Mouse (Mus musculus) gastrocnemius, postnatal 10 days (tissue): Measurements from ENCODE around the gene Nrg3. TPM values are rescaled to one million over a fixed set of nuclear protein-coding genes. Genes with fewer than 3 reads are reported as not detected.
"Not testable (repeated sequence)": the region's sequence is repeated elsewhere in the genome, so short reads cannot be mapped to it uniquely, and the experiment has no call there.

ENCODE experiments used
- DNase-seq: peaks from one replicate; pipeline ENCODE4 v3.0.0; 2021; ENCODE audit warnings: mixed read lengths
- total RNA-seq, 2 experiments: library from RNA; stranded (reverse); gene quantifications; 2 replicates each; pipeline ENCODE4 v1.2.3; 2021

Gene Nrg3
- total RNA-seq, 2 experiments from 2014 or later: 0.14 to 0.20 TPM

- no peak for DNase-seq
These were observed 875.2 kb downstream of the Nrg3 start for GRCm38 (mm10) chr14:38597735-38598134.

- no peak for DNase-seq
These were observed 878.6 kb downstream of the Nrg3 start for GRCm38 (mm10) chr14:38594297-38594696.

DNA sequence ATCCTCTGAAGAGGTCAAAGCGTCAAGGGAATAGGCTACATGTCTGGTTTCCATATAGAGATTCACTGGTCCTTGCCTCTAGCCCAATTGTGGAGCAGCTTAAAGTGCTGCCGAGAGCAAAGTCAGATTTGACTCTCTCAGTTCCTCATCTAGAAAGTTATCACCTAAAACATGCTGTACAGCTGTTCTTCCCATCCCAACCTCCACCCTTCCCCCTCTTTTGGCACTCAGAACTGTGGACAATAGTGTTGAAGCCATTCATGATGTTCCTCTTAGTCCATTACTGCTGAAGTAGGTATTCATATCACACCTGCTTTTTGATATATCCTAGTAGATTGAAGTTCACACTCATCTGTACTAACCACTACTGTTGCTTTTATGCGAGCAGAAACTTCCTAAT, 896.1 kb downstream of the Nrg3 start:
- no peak for DNase-seq

DNA sequence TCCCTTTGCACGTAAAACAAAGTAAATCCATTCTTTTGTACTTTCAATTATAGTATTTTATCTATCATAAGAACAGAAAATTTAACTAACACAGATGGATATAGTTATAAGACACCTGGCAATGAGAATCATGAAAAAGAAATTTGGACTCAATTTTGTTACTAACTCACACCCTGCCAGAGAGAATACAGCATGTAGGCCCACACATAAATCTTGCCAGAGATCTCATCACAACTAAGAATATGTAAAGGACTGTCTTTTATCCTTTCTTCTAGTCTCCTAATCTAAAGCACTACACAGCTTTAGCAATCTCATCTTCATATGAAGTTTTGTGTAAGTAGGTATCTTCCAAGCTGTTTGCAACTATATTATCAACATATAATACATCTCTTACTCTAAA, 904.7 kb downstream of the Nrg3 start:
- DNase-seq: no peak

GRCm38 (mm10) chr14:38566182-38566581, 906.7 kb downstream of the Nrg3 start:
- DNase-seq: no peak

DNA sequence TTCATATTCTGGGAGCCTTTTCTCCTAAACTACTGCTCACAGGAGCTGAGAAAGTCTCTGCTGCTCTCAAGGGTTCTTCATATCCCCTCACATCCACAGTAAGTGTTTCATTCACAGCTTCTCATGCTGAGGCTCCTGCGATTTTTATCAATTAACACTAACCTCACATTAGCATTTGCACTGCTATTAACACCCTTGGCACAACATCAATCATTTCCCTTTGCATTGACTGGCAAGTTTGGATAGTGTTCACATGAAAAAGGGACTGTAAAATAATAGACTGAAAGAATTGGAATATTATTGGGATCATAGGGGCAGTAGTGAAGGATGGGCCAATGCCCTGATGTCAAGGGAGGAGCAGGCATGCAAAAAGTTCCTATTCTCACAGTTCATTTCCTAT, 918.3 kb downstream of the Nrg3 start:
- DNase-seq: no peak

DNA sequence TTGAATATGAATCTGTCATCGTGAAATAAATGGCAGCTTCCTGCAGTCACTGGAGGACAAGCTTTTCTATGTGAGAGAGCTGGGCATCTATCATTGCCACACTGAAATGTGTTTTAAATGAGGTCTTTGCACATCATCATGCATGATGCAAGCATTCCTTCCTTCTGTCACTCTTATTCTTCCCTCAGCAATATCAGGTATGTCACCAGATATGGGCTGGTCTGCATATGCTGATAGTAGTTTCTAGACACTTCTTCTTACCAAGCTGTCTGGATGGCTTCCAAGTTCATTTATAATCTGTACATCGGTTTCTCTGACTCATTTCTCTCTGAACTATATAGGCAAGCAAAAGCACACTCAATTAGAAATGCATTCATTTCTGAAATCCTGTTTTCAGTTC, 925.6 kb downstream of the Nrg3 start:
- DNase-seq: no peak

DNA sequence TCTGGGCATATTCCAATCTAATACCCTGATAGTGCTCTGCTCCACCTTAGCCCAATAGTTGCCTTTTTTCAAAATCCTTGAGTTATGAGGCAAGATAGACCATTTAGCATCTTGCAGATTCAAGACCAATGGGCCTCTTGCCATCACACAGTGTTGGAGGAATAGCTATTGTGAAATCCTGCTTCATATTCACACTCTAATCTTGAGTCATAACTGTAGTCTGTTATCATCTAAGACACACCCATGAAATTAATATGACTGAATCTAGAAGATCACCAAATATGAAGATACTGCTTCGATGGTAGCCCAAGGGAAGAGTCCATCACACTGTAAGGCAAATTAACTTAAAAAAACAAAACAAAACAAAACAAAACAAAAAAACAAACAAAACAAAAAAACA, 937.7 kb downstream of the Nrg3 start:
- DNase-seq: no peak

- DNase-seq: no peak
These were observed 939.4 kb downstream of the Nrg3 start for GRCm38 (mm10) chr14:38533495-38533894.

DNA sequence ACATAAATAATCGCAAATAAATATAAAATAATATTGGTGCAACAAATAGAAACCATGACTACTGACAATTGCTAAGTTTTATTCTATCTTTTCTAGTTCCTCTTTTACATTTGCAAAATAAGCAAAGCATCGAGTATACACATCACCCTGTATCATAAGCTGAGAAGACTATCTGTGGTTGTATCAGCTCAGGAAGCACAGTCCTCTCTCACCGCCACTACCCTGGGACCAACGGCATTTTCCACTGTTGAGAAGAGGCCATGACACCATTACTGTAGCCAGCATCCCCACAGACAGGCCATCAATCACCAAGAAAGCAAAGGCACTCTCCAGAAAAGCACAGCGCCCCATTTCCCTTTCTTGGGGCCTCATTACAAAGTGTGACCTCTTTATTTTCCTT, 956.7 kb downstream of the Nrg3 start:
- no peak for DNase-seq

DNA sequence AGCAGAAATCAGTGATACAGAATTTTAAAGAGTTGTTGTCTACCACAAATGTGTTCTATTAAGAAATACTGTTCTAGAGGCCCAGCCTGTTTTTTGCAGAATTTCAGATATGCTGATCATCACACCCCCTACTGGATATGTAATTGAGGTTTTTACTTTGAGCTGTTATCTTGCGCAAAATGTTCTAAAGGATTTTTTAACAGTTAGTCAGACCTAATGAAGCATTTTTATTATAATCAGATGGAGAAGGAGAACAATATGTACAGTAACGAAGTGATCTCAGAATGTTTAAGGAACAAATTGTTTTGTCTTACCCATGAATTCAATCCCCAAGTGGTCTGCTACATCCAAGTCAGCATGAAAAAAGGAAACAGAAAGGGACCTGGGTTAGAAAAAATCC, 963.9 kb downstream of the Nrg3 start:
- no peak for DNase-seq

GRCm38 (mm10) chr14:38494970-38495369, 977.9 kb downstream of the Nrg3 start:
- no peak for DNase-seq

GRCm38 (mm10) chr14:38447086-38447485, 1025.8 kb downstream of the Nrg3 start:
- no peak for DNase-seq

- DNase-seq: no peak
These were observed 1028.1 kb downstream of the Nrg3 start for GRCm38 (mm10) chr14:38444788-38445187.

GRCm38 (mm10) chr14:38433793-38434589, 1038.9 kb downstream of the Nrg3 start:
- DNase-seq: no peak

DNA sequence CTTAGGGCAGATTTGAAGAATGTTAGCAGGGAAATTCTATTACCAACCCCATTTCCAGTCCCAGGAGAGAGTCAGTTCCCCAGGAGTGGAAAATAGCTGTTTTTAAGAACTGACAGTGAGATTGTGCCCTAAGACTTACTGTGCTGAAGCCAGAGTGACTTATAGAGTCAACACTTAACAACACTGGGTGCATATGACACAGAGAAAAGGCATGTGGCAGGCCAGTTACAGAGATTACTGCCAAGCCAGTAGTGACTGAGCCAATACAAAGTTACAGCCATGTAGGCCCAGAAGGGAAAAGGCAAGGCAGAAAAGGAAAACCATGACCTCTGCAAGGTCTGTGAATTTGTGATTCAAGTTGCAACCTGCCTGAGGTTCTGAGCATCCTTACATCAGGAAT, 1098.2 kb downstream of the Nrg3 start:
- DNase-seq: no peak

DNA sequence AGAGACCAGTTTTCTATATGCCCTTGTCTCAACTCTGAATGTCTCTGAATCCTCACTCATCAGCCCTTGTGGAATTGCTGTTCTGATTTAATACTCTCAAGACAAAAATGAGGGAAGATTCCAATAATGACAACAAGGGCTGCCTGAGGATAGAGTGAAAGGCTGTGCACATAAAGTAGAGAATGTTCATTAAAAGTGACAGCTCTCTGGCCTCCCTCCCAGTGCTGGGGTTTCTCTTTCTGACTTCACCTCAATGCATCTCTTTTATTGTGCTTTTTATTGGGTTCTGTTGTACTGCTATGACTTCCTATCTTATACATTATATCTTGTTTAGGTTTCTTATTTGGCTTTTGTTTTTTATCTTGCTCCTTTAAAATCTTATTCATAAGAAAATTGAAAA, 1131.9 kb downstream of the Nrg3 start:
- no peak for DNase-seq

DNA sequence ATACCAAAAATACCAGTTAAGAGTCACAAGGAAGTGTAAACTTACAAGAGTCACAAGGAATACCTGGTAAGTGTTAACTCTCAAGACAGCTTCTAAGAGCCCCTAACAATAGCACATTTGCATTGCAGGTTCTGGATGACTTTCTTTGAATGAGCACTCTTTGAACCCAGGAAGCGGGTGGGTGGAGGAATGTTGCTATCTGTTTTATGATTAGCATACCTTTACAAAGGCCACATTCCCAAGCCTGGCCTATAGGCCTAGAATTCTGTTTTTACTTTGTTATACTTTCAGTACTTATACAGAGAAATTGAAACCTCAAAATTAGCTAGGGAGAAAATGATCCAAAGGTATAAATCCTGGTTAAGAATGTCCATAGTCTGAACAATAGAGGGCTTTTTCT, 1150.0 kb downstream of the Nrg3 start:
- DNase-seq: not testable (repeated sequence)

DNA sequence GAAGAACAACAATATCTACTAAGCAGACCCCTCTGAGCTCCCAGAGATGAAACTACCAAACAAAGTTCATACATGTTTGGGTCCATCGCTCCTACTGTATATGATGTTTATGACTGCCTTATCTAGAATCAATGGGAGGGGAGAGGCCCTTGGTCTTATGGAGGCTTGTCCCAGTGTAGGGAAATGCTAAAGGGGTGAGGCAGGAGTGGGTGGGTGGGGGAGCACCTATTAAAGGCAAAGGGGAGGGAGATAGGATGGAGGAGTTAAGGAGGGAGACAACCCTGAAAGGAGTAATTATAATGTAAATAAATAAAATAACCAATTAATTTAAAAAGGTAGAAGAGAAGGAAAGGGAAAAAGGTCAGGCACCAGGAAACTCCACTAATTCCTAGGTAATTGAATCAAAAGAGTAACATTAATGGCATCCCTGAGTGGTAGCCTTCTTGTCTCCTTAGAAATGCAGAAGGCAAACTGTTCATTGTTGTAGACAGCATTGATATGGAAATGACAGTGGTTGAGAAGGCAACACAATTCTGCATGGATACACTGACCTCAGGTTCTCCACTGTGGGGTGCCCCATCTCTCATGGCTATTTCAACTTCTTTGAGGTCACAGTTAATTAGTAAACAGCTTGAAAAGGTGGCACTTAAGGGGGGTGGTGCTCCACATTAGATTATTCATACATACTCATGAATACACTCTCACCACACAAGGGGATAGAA, 1152.1 kb downstream of the Nrg3 start:
- no peak for DNase-seq
